Mouse (Mus musculus) thymus, adult 2 months (tissue): Measurements from ENCODE around the gene Them7. TPM values are rescaled to one million over a fixed set of nuclear protein-coding genes. Genes with fewer than 3 reads are reported as not detected.

Experiments used
- DNase-seq: peaks from one replicate; pipeline ENCODE4 v3.0.0; 2021
- H3K27ac ChIP-seq: fragments of 200-500 bp; 2 replicates; pipeline ENCODE4 v1.5.1; 2012; ENCODE audit warnings: low read length, control low read depth; ENCODE audit not compliant: control insufficient read depth, insufficient read depth
- H3K27me3 ChIP-seq: fragments of 200-500 bp; 2 replicates; pipeline ENCODE4 v1.6.1; 2012; ENCODE audit warnings: mild to moderate bottlenecking, low read length, moderate library complexity, mixed read lengths; ENCODE audit not compliant: control insufficient read depth, insufficient read depth
- H3K36me3 ChIP-seq: fragments of 200-500 bp; 2 replicates; pipeline ENCODE4 v1.6.1; 2012; ENCODE audit warnings: mild to moderate bottlenecking, low read length, moderate library complexity; ENCODE audit not compliant: control insufficient read depth, insufficient read depth
- H3K4me1 ChIP-seq: fragments of 200-500 bp; replicated peaks from 2 replicates; pipeline ENCODE4 v1.6.1; 2012; ENCODE audit warnings: low read length; ENCODE audit not compliant: control insufficient read depth, insufficient read depth
- H3K4me3 ChIP-seq: fragments of 200-500 bp; 2 replicates; pipeline ENCODE4 v1.5.1; 2012; ENCODE audit warnings: mild to moderate bottlenecking, low read length, control low read depth, moderate library complexity; ENCODE audit not compliant: control insufficient read depth, insufficient read depth
- CTCF ChIP-seq: fragments of 200-500 bp; IDR thresholded peaks from 2 replicates; pipeline ENCODE4 v1.5.1; 2012; ENCODE audit warnings: mild to moderate bottlenecking, control low read depth, low read length, moderate library complexity, borderline replicate concordance; ENCODE audit not compliant: control insufficient read depth, poor library complexity, insufficient read depth; ENCODE audit errors: extremely low read depth
- POLR2A ChIP-seq: fragments of 200-500 bp; IDR thresholded peaks from 2 replicates; pipeline ENCODE4 v1.6.1; 2012; ENCODE audit warnings: mild to moderate bottlenecking, low read length, control low read depth, moderate library complexity; ENCODE audit not compliant: control insufficient read depth, poor library complexity, insufficient read depth; ENCODE audit errors: extremely low read depth
- WGBS: fragments of 180-500 bp; shearing (Covaris S2); methylation state at CpG from one replicate; pipeline ENCODE4 v1.1.7; 2018; 5-methylcytosine and 5-hydroxymethylcytosine counted together
- polyA plus RNA-seq: library from polyadenylated mRNA; depleted of rRNA; stranded (reverse); fragments of >200 nt; gene quantifications from 2 replicates; pipeline ENCODE4 v1.2.3, GENCODE M21; 2012

The Them7 gene
- polyA plus RNA-seq, 1 experiment: 0.94 TPM

DNA sequence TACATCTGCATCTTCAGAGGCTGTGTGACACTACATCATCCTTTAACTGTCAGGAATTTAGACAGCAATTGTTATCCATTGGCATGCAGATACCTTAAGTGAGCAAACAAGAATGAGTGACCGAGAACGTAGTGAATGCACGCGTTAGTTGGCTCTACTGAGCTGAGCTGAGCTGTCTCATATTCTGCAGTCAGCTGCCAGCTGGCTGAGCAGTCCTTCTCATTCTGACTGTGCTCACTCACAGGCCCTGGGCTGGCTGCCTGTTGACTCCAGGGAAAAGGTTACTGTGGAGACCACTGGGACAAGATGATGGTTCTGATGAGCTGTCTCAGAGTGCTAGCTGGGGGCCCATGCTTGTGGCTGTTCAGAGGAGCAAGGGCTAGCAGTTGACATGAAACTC, 184.4 kb downstream of the Them7 start:
- Histone ChIP-seq H3K27me3 (no peaks in the 10 kb centered on the region), H3K36me3 (no peaks in the 10 kb centered on the region), H3K27ac (no peak overlapping the region), H3K4me1 (no peaks in the 10 kb centered on the region), H3K4me3 (no peak overlapping the region)
- no peak for DNase-seq
- no peak for TF ChIP-seq POLR2A
- no peak for TF ChIP-seq CTCF
- 97% methylated on average over 4 of the region's 4 CpGs for WGBS

- 91% methylated on average over 1 of the region's 1 CpGs for WGBS
- DNase-seq: no peak
- Histone ChIP-seq H3K4me1 (no peaks in the 10 kb centered on the region), H3K4me3 (no peak overlapping the region), H3K27ac (no peak overlapping the region), H3K36me3 (no peaks in the 10 kb centered on the region), H3K27me3 (no peaks in the 10 kb centered on the region)
- no peak for TF ChIP-seq CTCF
- TF ChIP-seq POLR2A: no peak
These were observed 185.1 kb downstream of the Them7 start for GRCm38 (mm10) chr2:105409253-105409652.

DNA sequence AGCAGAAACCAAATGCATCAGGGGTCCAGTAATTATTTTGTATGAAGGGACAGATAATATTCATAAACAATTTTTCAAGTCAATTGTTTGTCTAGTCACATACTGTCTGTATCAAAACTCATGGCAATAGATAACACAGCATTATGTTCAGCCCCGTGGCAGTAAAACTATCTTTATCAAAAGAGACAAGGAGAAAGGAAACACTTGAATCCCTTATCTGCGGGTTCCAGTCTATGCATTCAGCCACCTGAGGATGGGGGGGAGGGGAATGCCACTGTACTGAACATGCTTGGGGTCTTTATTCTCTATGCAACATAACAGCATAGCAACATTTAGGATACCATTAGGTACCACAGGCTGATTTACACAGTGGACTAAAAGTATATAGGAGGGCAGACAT, 190.2 kb downstream of the Them7 start:
- Histone ChIP-seq H3K36me3 (no peaks in the 10 kb centered on the region), H3K4me3 (no peak overlapping the region), H3K4me1 (no peaks in the 10 kb centered on the region), H3K27ac (no peak overlapping the region), H3K27me3 (no peaks in the 10 kb centered on the region)
- DNase-seq: no peak
- 60% methylated on average over 2 of the region's 2 CpGs for WGBS
- TF ChIP-seq CTCF: no peak
- TF ChIP-seq POLR2A: no peak

DNA sequence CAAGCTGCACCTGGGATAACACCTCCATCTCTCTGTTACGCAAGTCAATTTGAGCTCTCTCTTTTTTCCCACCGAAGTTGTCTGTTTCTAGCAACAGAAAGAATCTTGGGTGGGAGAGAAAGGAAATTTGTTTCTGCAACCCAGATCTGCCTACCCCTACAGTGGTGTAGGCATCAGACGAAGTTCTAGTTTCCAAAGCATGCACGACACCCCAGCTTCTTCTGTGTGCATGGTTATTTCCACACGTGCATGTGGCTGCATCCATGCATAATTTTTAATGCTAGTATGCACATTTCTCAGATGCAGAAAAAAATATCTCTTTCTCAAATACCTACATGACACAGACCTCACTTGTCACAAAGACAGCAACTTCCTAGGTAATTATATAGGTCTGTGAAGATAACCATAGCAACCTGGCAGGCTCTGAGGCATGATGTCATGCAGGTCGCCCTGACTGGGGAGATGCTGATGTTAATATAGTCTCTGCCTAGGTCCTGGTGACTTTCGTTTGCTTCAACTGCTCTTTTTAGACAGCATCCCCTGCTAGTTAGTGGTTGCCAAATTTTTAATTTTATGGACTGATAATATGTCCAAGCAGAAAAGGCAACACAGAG, 192.0 kb downstream of the Them7 start:
- H3K27me3 ChIP-seq: no peaks in the 10 kb centered on the region
- H3K36me3 ChIP-seq: no peaks in the 10 kb centered on the region
- H3K4me3 ChIP-seq: no peak overlapping the region
- no peak for DNase-seq
- WGBS: 81% methylated on average over 7 of the region's 7 CpGs
- no peaks in the 10 kb centered on the region for H3K4me1 ChIP-seq
- H3K27ac ChIP-seq: no peak overlapping the region
- no peak for TF ChIP-seq CTCF
- TF ChIP-seq POLR2A: no peak

DNA sequence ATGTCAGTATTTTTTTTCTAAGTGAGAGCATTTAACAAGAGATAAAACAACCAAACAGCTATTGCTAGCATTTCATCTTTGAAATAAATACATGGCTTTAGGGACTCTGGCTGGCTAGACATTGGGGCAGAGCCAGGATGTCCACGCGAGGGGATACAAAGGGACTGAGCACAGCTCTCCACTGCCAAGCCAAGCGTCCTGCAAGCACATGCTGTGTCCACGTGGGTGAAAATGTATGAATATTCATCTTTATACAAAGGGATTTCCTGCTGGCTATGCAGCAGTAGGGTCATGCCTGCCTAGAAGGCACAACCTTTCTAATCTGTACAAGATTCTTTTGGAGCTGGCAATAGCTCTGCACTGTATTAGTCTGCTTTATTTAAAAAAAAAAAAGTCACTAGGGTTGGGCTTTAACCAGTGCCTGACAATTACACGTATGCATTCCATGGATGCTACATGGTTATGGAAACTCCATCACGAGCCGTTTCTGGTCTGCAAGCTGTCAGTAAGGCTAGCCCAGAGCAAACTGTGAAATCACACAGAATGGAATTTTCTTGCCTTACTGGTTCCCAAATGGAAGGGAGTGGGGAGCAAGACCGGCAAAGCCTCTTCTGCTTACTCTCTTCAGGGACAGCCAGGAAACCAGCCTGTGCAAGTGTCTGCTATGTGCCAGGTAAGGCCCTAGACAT, 192.7 kb downstream of the Them7 start:
- H3K4me1 ChIP-seq: no peaks in the 10 kb centered on the region
- no peak overlapping the region for H3K27ac ChIP-seq
- WGBS: 85% methylated on average over 8 of the region's 8 CpGs
- H3K36me3 ChIP-seq: no peaks in the 10 kb centered on the region
- no peaks in the 10 kb centered on the region for H3K27me3 ChIP-seq
- TF ChIP-seq CTCF (no peak), POLR2A (no peak)
- H3K4me3 ChIP-seq: no peak overlapping the region
- DNase-seq: no peak

DNA sequence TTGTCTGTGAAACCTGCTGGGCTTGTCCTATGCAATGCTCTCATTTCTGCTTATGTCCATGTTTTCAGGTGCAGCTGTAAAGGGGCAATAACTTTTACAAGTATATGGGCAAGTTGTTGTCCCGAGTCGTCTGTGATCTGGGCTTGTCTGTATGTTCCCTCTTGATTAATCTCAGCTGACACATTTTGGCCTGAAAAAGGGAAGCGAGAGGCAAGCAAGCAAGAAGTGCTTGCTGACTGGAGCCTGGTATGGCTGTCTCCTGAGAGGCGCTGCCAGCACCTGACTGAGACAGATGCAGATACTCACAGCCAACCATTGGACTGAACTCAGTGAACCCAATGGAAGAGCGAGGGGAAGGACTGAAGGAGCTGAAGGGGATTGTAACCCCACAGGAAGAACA, 193.5 kb downstream of the Them7 start:
- WGBS: 20% methylated on average over 5 of the region's 5 CpGs
- TF ChIP-seq POLR2A: no peak
- TF ChIP-seq CTCF: no peak
- H3K27ac ChIP-seq: no peak overlapping the region
- no peak for DNase-seq
- no peaks in the 10 kb centered on the region for H3K4me1 ChIP-seq
- H3K27me3 ChIP-seq: no peaks in the 10 kb centered on the region
- H3K4me3 ChIP-seq: no peak overlapping the region
- H3K36me3 ChIP-seq: no peaks in the 10 kb centered on the region

GRCm38 (mm10) chr2:105418629-105419227, 194.6 kb downstream of the Them7 start:
- TF ChIP-seq CTCF (no peak), POLR2A (no peak)
- 95% methylated on average over 12 of the region's 12 CpGs for WGBS
- Histone ChIP-seq H3K4me1 (no peaks in the 10 kb centered on the region), H3K36me3 (no peaks in the 10 kb centered on the region), H3K4me3 (no peak overlapping the region), H3K27ac (no peak overlapping the region), H3K27me3 (no peaks in the 10 kb centered on the region)
- DNase-seq: no peak
